Mouse (Mus musculus) monocyte, adult 2 months (primary cell): ENCODE measurements at regions not wholly inside any gene's neighbourhood (a gene's known extent, or its start where the extent isn't known, plus 50 kb on each side); places are given as distances from the start of the nearest gene placed in this dataset.

Experiments
- DNase-seq, 2 experiments: peaks; one replicate each; pipeline ENCODE4 v3.0.0; 2022; ENCODE audit warnings: low spot score in 2 of 2, low read depth in 1 of 2

- no peak for DNase-seq
These were observed 164.3 kb upstream of the Mki67 start for GRCm38 (mm10) chr7:135880446-135880845.

GRCm38 (mm10) chr7:135882306-135882705 lies 166.1 kb upstream of the Mki67 start:
- no peak for DNase-seq

- no peak for DNase-seq
These were observed 172.4 kb upstream of the Mki67 start for GRCm38 (mm10) chr7:135888598-135888997.

GRCm38 (mm10) chr7:135889016-135889726 lies 173.0 kb upstream of the Mki67 start:
- no peak for DNase-seq

- no peak for DNase-seq
These were observed 182.7 kb upstream of the Mki67 start for GRCm38 (mm10) chr7:135898876-135899275.

- DNase-seq, result no peak
These were observed 183.6 kb upstream of the Mki67 start for GRCm38 (mm10) chr7:135899765-135900164.

GRCm38 (mm10) chr7:135900861-135901321 lies 184.7 kb upstream of the Mki67 start:
- DNase-seq, result no peak

- DNase-seq, result no peak
These were observed 186.2 kb upstream of the Mki67 start for GRCm38 (mm10) chr7:135902106-135903055.

GRCm38 (mm10) chr7:135911376-135911775 lies 195.2 kb upstream of the Mki67 start:
- DNase-seq, result no peak

GRCm38 (mm10) chr7:135913923-135914634 lies 197.9 kb upstream of the Mki67 start:
- no peak for DNase-seq

- DNase-seq, result no peak
These were observed 207.7 kb upstream of the Mki67 start for GRCm38 (mm10) chr7:135923876-135924275.

- no peak for DNase-seq
These were observed 208.5 kb upstream of the Mki67 start for GRCm38 (mm10) chr7:135924641-135925040.

GRCm38 (mm10) chr7:135930091-135930490 lies 213.9 kb upstream of the Mki67 start:
- no peak for DNase-seq

GRCm38 (mm10) chr7:135932595-135933175 lies 216.5 kb upstream of the Mki67 start:
- no peak for DNase-seq

- DNase-seq, result no peak
These were observed 219.0 kb upstream of the Mki67 start for GRCm38 (mm10) chr7:135935180-135935579.

- no peak for DNase-seq
These were observed 221.3 kb upstream of the Mki67 start for GRCm38 (mm10) chr7:135937465-135937864.

GRCm38 (mm10) chr7:135939341-135939740 lies 223.2 kb upstream of the Mki67 start:
- no peak for DNase-seq

- no peak for DNase-seq
These were observed 226.7 kb upstream of the Mki67 start for GRCm38 (mm10) chr7:135942826-135943225.

- no peak for DNase-seq
These were observed 230.0 kb upstream of the Mki67 start for GRCm38 (mm10) chr7:135946071-135946646.

- no peak for DNase-seq
These were observed 244.9 kb upstream of the Mki67 start for GRCm38 (mm10) chr7:135961026-135961425.

GRCm38 (mm10) chr7:135965528-135965927 lies 249.4 kb upstream of the Mki67 start:
- no peak for DNase-seq
